Mouse (Mus musculus) layer of hippocampus, adult 2 months (tissue): ENCODE measurements around the gene B3gnt3. TPM values are rescaled to one million over a fixed set of nuclear protein-coding genes. Genes with fewer than 3 reads are reported as not detected.

Experiments used
- DNase-seq, 2 experiments: peaks; one replicate each; pipeline ENCODE4 v3.0.0; 2022; ENCODE audit warnings: low spot score in 2 of 2
- H3K27ac ChIP-seq: fragments of 200-600 bp; 2 replicates; pipeline ENCODE4 v1.8.1; 2022
- H3K4me3 ChIP-seq: fragments of 200-600 bp; 2 replicates; pipeline ENCODE4 v1.8.1; 2022; ENCODE audit warnings: mild to moderate bottlenecking
- CTCF ChIP-seq: fragments of 200-600 bp; conservative IDR thresholded peaks from 2 replicates; pipeline ENCODE4 v1.8.1; 2022; ENCODE audit warnings: antibody characterized with exemption, mild to moderate bottlenecking, moderate library complexity
- total RNA-seq, 2 experiments: library from RNA; stranded (reverse); gene quantifications; 2 replicates each; pipeline ENCODE4 v1.2.3; 2021

B3gnt3 gene
- total RNA-seq, 2 experiments from 2014 or later, result 0.72 to 0.81 TPM

- no peak for TF ChIP-seq CTCF
- Histone ChIP-seq H3K27ac (peak overlapping the region; percentile 98), H3K4me3 (peak overlapping the region; percentile 87)
- DNase-seq, result no peak
Observed at GRCm38 (mm10) chr8:71670198-71670597, 31.4 kb downstream of the B3gnt3 start.

GRCm38 (mm10) chr8:71668220-71668975, 33.2 kb downstream of the B3gnt3 start:
- no peak for TF ChIP-seq CTCF
- no peak for DNase-seq
- Histone ChIP-seq H3K4me3 (peak overlapping the region; percentile 32), H3K27ac (peak overlapping the region; percentile 53; the same call in 1 of the 2 replicates)

- H3K27ac ChIP-seq, result no peak overlapping the region
- DNase-seq, result no peak
- no peak overlapping the region for H3K4me3 ChIP-seq
- TF ChIP-seq CTCF, result no peak
Observed at GRCm38 (mm10) chr8:71667256-71667655, 34.3 kb downstream of the B3gnt3 start.

- Histone ChIP-seq H3K27ac (no peak overlapping the region), H3K4me3 (no peak overlapping the region)
- DNase-seq, result no peak
- TF ChIP-seq CTCF, result no peak
Observed at GRCm38 (mm10) chr8:71666855-71667254, 34.7 kb downstream of the B3gnt3 start.

- Histone ChIP-seq H3K27ac (no peak overlapping the region), H3K4me3 (no peak overlapping the region)
- DNase-seq, result no peak
- no peak for TF ChIP-seq CTCF
Observed at GRCm38 (mm10) chr8:71665331-71666130, 36.1 kb downstream of the B3gnt3 start.

GRCm38 (mm10) chr8:71660325-71661120, 41.1 kb downstream of the B3gnt3 start:
- H3K4me3 ChIP-seq, result no peak overlapping the region
- DNase-seq, result peak; percentile 82 to 91
- TF ChIP-seq CTCF, result peak; percentile 97
- H3K27ac ChIP-seq, result 0 out of 2 replicates have a peak overlapping the region, but pooled peaks have one; percentile 40

GRCm38 (mm10) chr8:71659751-71660150, 41.8 kb downstream of the B3gnt3 start:
- no peak overlapping the region for H3K4me3 ChIP-seq
- TF ChIP-seq CTCF, result no peak
- no peak overlapping the region for H3K27ac ChIP-seq
- DNase-seq, result no peak

- Histone ChIP-seq H3K4me3 (no peak overlapping the region), H3K27ac (no peak overlapping the region)
- DNase-seq, result no peak
- no peak for TF ChIP-seq CTCF
Observed at GRCm38 (mm10) chr8:71658515-71659049, 43.0 kb downstream of the B3gnt3 start.

- Histone ChIP-seq H3K27ac (no peak overlapping the region), H3K4me3 (no peak overlapping the region)
- no peak for TF ChIP-seq CTCF
- DNase-seq, result no peak
Observed at GRCm38 (mm10) chr8:71657816-71658215, 43.8 kb downstream of the B3gnt3 start.

- TF ChIP-seq CTCF, result no peak
- Histone ChIP-seq H3K27ac (no peak overlapping the region), H3K4me3 (no peak overlapping the region)
- no peak for DNase-seq
Observed at GRCm38 (mm10) chr8:71654600-71654999, 47.0 kb downstream of the B3gnt3 start.

- H3K27ac ChIP-seq, result no peak overlapping the region
- no peak overlapping the region for H3K4me3 ChIP-seq
- no peak for DNase-seq
- no peak for TF ChIP-seq CTCF
Observed at GRCm38 (mm10) chr8:71645510-71645909, 56.1 kb downstream of the B3gnt3 start.

Other genes starting within 250 kb of the B3gnt3 start
- gene Abhd8, start 238.1 kb downstream of the B3gnt3 start, total RNA-seq, result 100 to 1,000 TPM; 260 to 270 TPM
- gene Mrpl34, start 236.8 kb downstream of the B3gnt3 start, total RNA-seq, result 10 to 100 TPM; 39.7 to 45.4 TPM
- 10 to 100 TPM; 83.2 to 89.7 TPM for gene Dda1, start 232.6 kb downstream of the B3gnt3 start, total RNA-seq
- 10 to 100 TPM; 52.9 to 55.3 TPM for gene Ano8, start 215.8 kb downstream of the B3gnt3 start, total RNA-seq
- gene Gtpbp3, start 213.7 kb downstream of the B3gnt3 start, total RNA-seq, result 10 to 100 TPM; 28.7 to 32.1 TPM
- 1 to 10 TPM; 7.3 to 7.7 TPM for gene Plvap, start 190.0 kb downstream of the B3gnt3 start, total RNA-seq
- gene Ccdc194, start 176.1 kb downstream of the B3gnt3 start, total RNA-seq, result not detected
- gene Bst2, start 164.3 kb downstream of the B3gnt3 start, total RNA-seq, result 1 to 10 TPM; 3.4 to 5.0 TPM
- gene Mvb12a, start 158.9 kb downstream of the B3gnt3 start, total RNA-seq, result 10 to 100 TPM; 33.8 to 34.9 TPM
- gene Tmem221, start 142.9 kb downstream of the B3gnt3 start, total RNA-seq, result under 1 TPM; 0.22 to 0.31 TPM
- not detected for gene Nxnl1, start 135.2 kb downstream of the B3gnt3 start, total RNA-seq
- gene Slc27a1, start 132.9 kb downstream of the B3gnt3 start, total RNA-seq, result 100 to 1,000 TPM; 125 to 126 TPM
- gene Pgls, start 109.6 kb downstream of the B3gnt3 start, total RNA-seq, result 10 to 100 TPM; 27.5 to 34.4 TPM
- 1 to 10 TPM; 3.8 TPM for gene Fam129c, start 104.1 kb downstream of the B3gnt3 start, total RNA-seq
- gene Colgalt1, start 90.8 kb downstream of the B3gnt3 start, total RNA-seq, result 10 to 100 TPM; 52.4 to 60.1 TPM
- 100 to 1,000 TPM; 263 to 264 TPM for gene Unc13a, start 30.0 kb downstream of the B3gnt3 start, total RNA-seq
- 1 to 10 TPM; 5.3 TPM for gene Jak3, start 25.5 kb downstream of the B3gnt3 start, total RNA-seq
- gene Insl3, start 12.6 kb downstream of the B3gnt3 start, total RNA-seq, result 1 to 10 TPM in 1 of 2 experiments, not detected in 1; 2.1 TPM
- 100 to 1,000 TPM; 101 to 112 TPM for gene Fcho1, start 23.9 kb upstream of the B3gnt3 start, total RNA-seq
- 10 to 100 TPM; 11.5 to 11.6 TPM for gene Zfp709, start 180.2 kb upstream of the B3gnt3 start, total RNA-seq
- 10 to 100 TPM; 13.0 to 20.6 TPM for gene Zfp882, start 206.8 kb upstream of the B3gnt3 start, total RNA-seq
- 10 to 100 TPM; 26.5 to 26.6 TPM for gene Zfp617, start 206.8 kb upstream of the B3gnt3 start, total RNA-seq
- gene Zfp961, start 249.2 kb upstream of the B3gnt3 start, total RNA-seq, result 10 to 100 TPM; 17.8 to 18.9 TPM